Mouse (Mus musculus): ENCODE results near the gene C77080.

GRCm38 (mm10) chr4:129268698-129269097 is 7.5 kb upstream of the C77080 start:
- TF ChIP-seq CTCF (IDR thresholded peaks at IDR 0.05; ENCODE audit: low read depth, low read length) = no peak
- TF ChIP-seq POLR2A (IDR thresholded peaks at IDR 0.05; ENCODE audit: extremely low read depth, insufficient read depth, low read length) = no peak
